Mouse (Mus musculus): ENCODE measurements around the gene U2af1. TPM values are rescaled to one million over a fixed set of nuclear protein-coding genes. Genes with fewer than 3 reads are reported as not detected.

Gene U2af1
- polyA plus RNA-seq, 1 experiment: 45.9 TPM

- no peak for DNase-seq (ENCODE audit: low read depth)
Measured at GRCm38 (mm10) chr17:31662855-31663254, 4.2 kb upstream of the U2af1 start.

DNA sequence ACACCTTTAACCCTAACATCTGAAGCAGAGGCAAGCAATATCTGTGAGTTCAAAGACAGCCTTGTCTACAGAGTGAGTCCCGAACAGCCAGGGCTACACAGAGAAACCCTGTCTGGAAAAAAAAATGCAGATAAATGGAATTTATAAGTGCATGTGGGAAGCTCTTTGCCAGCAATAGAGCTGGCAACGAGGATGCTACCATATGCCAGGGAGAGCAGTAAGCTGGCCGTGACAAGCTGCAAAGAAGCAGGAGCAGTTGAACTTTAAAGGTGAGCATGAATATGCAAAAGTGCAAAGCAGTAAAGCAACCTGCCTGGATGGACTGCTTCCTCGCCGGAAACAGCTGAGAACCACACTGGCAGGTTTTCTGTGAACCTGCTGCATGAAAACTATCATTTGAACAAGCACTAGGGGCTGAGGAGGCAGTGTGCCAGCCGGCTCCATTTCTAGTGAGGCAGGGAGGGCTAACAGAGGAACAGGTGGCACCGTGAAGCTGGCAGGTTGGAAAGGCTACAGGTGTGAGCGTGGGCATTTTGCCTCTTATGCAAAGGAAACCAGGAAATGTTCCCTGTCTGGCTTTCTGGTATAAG, 2.1 kb upstream of the U2af1 start:
- DNase-seq (ENCODE audit: low read depth): no peak

DNA sequence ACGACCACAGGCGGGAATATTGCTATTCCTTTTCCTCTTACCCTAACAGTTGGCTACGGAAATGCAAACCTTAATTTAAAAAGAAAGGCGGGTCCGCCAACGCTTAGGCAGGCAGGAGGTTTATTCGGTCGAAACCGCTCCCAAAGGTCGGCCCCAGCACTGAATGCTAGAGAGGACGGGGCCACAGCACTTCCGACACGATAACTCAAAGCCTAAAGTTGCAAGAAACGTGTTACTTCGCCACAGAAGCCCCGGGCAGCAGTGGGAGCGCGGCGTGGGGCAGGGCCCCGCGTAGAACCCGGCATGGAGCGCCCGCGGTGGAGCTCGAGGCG, 590 bp downstream of the U2af1 start:
- no peak for DNase-seq (ENCODE audit: low read depth)

DNA sequence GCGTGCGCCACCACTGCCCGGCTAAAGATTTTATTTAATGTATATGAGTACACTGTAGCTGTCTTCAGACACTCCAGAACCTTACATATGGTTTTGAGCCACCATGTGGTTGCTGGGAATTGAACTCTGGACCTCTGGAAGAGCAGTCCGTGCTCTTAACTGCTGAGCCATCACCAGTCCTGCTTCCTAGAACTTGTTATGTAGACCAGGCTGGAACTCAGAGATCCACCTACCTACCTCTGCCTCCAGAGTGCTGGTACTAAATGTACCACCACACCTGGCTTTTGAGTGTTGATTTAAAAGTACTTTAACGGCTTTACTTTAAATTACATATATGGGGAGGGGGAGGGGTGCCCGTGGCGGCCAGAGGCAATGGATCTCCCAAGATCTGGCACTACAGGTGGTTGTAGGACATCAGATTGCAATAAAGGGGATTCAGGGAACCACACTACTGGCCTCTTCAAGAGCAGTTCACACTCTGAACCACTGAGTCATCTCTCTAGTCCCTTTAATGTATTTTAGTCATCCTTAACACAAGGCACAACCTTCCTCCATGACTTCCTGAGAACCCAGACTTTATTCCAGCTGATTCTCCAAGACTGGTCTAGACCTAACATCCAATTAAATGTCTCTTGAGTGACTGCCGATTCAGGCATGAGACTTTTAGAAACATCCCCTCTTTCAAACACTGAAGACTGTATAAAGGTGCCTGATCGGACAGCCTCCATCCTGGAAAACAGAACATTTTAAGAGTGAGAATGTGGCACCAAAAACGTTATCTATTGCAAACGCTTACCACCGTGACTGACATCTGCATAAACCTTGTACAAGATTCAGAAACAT, 1.3 kb downstream of the U2af1 start:
- DNase-seq (ENCODE audit: low read depth): no peak

DNA sequence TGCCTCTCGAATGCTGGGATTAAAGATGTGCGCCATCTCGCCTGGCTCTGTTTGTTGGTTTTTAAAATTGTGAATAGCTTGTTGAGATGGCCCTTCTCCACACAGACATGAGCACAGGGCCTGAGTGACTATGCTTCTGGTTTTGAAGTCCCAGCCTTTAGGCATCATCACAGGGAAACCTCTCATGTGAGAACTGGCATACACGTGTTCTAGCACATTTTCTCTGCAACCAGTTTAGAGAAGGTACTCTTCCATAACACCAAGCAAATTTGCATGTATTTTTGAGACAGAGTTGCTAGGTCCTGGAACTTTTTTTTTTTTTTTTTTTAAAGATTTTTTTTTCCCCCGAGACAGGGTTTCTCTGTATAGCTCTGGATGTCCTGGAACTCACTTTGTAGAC, 2.0 kb downstream of the U2af1 start:
- no peak for DNase-seq (ENCODE audit: low read depth)

GRCm38 (mm10) chr17:31655366-31655765, 3.3 kb downstream of the U2af1 start:
- DNase-seq (ENCODE audit: low read depth): no peak

GRCm38 (mm10) chr17:31653277-31653676, 5.4 kb downstream of the U2af1 start:
- DNase-seq (ENCODE audit: low read depth): no peak

GRCm38 (mm10) chr17:31652152-31652551, 6.5 kb downstream of the U2af1 start:
- DNase-seq (ENCODE audit: low read depth): no peak

DNA sequence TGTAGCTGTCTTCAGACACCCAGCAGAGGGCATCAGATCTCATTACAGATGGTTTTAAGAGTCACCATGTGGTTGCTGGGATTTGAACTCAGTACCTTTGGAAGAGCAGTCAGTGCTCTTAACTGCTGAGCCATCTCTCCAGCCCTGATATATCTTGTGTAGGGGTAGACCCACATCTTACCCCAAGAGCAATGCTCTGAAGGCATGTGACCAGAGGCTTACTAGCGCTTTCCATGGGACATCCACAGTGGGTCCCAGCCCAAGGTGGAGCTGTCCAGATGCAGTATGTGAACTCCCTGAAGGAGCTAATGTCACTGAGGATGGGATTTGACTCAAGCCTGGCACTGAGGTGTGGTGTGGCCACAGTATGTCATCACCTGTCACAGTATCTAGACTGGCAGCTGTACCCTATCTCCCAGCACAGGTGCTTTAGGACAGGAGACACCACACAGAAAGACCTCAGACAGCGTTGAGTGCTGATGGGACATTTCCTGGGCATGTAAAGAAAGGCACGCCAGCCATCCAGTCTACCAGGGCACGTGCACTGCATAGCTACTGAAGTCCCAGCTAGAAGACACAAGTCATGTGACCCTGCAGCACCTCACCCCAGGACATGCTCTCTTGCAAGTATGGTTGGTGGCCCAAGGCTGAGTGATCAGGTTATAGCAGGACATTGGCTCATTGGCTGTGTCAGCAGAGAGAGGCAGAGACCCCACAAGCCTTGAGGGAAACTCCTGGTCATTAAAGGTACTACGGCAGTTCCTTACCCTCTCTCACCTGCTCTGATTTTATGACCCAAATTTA, 12.3 kb downstream of the U2af1 start:
- no peak for DNase-seq (ENCODE audit: low read depth)

- DNase-seq (ENCODE audit: low read depth): no peak
Measured at GRCm38 (mm10) chr17:31642913-31643312, 15.8 kb downstream of the U2af1 start.

DNA sequence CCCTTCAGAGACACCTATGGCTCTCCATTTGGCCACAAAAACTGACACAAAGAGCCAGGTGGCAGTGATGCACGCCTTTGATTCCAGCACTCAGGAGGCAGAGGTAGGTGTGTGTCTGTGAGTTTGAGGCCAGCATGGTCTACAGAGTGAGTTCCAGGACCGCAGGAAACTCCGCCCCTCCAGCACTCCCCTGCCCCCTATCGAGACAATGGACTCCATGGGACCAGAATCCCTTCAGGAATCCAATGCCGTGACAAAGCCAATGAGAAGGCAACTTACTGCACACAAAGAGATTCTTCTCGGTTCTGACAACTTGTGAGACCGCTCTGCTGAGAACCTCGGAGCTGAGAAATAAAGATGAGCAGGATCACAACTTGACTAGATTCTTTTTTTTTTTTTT, 16.4 kb downstream of the U2af1 start:
- no peak for DNase-seq (ENCODE audit: low read depth)

DNA sequence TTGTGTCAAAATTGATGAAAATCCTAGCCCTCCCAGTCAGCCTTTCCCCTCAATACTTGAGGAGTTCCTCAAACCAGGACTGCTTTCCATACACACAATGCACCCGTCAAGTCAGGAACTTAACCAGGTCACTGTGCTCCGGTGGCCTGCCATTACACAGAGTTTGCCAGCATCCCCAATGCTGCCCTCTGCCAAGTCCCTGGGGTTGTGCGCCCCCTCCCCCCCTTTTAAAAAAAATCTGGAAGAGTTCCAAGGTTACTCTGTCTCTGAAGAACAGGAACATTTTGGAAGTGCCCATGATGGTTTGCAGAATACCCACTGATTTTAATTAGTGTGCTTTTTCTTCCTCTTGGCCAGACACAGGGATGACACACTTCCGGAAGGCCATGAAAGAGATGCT, 19.0 kb downstream of the U2af1 start:
- DNase-seq (ENCODE audit: low read depth): no peak

GRCm38 (mm10) chr17:31637866-31638570, 20.7 kb downstream of the U2af1 start:
- no peak for DNase-seq (ENCODE audit: low read depth)

DNA sequence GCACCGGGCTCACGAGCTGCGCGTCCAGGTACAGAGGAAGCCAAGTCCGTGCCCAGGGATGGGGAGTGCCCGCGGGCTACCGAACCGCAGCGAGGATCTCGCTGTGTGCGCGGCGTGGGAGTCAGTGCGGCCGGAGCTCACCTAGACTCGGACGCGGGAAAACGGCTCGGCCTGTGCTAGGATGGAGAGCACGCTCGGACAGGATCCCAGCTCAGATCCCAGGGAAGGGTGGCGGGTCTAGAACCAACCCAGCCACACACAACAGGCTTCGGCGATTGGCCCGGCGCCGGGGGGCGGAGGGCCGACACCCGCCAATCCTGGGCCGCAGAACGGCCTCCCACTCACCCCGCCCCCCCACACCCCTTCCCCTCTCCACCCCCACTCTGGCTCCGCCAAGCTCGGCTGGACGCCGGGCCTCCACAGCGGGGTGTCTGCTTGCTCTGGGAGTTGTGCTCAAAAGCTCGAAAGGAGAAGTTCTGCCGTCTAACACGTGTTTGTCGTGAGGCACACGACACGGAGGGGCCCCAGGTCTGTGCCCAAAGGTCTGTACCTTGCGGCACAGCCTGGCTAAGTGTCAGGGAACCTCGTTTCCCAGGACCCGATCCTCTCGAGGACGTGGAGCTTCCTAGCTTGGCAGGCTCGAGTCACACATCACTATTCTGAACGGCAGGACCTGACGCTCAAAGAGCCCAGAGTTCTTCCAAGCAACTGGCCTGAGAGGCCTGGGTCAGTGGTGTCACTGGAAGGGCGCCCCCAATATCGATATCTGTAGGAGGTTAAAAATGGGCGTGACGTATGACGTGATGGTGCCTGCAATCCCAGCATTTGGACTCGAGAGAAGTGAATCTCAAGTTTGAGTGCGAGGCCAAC, 21.5 kb downstream of the U2af1 start, which contains the start of gene Cbs:
TSS of gene Cbs (minus strand) at position 297 of the 870 bp plus-strand sequence.
- no peak for DNase-seq (ENCODE audit: low read depth)

DNA sequence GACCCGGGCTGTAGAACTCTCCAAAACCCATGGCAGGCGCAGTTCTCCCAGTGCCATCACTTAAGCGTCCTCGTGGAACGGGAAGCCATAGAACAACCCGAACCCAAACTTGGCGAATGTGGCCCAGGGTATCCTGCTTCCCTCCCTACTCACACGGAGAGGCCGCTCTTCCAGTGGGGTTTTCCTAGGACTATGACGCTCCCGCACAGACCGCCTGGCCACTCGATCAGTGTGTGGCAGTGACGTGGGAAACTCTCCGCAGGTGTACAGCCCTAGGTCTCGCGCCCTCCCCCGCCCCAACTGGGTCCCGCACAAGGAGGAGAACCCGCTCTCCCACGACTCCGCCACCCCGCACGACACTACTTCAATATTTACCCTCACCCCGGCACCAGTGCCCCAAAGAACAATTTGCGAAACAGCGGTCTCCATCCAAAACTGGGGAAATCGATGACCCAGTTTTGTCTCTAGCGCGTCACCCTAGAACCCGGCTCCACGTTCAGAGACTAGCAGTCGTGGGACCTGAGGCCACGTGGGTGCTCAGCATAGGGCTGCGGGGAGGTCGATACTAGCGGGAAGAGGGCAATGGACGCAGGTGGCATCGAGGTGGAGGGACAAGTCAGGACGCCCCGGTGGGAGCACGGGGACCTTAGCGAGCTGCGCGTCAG, 22.3 kb downstream of the U2af1 start:
- DNase-seq (ENCODE audit: low read depth): no peak

DNA sequence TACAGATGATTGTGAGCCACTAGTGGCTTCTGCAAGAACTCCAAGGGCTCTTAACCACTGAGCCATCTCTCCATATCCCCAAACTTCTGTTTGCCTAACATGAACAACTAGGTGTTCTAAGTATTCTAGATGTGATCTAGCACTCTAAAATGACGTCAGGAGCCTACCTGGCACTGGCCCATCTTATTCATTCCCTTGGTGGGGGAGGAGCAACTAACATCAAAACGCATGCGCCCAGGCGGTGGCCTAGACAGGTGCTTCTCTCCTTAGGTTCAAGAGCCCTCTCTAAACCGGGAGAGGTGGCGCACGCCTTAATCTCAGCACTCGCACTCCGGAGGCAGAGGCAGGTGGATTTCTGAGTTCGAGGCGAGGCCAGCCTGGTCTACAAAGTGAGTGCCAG, 22.9 kb downstream of the U2af1 start:
- DNase-seq (ENCODE audit: low read depth): no peak

DNA sequence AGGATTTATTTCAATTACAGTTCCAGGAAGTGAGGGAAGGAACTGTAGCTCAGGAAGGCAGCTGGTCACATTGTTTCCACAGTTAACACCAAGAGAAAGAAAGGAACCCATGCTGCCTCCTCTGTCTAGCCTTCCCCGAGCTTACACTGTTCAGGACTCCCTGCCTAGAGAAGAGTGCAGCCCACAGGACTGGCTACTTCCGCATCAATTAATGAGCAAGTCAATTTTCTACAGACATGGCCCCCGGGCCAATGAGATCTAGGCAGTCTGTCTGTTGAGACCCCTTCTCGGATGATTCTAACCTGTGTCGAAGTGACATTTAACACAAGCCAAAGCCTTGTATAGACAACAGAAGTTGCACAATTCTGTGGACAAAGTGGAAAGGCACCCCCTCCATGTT, 23.8 kb downstream of the U2af1 start:
- DNase-seq (ENCODE audit: low read depth): no peak

DNA sequence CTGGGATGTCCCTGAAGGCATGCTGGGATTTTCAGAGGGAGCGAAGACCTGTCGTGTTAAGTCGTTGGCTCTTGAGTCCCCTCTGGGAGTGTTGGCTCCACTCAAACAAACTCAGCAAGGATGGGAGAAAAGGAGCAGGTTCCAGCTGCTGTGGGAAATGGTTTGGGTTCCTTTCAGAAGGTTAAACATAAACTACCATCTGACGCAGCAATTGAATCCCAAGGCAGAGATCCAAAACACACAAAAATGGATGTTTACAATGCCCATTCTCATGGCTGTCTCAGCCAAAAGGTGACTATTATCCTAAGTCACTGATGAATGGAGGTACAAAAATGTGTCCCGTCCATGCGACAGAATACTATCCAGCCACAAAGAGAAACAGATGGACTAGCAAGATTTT, 25.7 kb downstream of the U2af1 start:
- DNase-seq (ENCODE audit: low read depth): no peak

DNA sequence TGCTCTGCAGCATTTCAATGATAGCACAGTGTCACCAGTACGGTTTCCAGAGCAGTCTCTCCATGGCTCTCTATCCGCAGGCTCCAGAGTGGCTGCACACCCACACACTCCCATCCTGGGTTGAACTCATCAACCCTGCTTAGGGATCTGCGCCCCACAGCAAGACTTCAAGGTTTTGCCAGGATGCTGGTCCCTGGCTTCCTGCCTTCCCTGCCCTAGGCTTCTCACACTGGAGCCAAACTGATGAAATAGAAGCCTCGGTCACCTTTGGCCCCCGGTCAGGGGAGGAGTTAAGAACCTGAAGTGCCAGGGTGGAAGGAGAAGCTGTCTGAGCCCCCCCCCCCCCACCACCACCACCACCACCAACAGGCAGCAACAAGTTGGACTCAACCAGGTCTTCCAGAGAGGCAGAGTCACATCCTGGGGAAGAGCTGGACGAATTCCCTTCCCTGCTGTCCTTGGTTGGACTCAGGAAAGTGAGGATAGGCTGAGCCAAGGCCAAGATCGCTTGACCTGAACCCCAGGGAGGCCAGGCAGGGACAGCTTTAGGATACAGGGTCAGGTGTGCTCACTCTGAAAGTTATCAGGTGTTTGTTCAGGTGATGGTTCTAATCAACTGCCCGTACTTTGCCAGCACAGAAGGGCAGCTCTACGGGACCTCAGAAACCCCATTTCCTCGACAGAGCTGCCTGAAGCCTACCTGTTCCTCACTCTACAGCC, 27.5 kb downstream of the U2af1 start:
- DNase-seq (ENCODE audit: low read depth): no peak

GRCm38 (mm10) chr17:31627961-31628360, 30.7 kb downstream of the U2af1 start:
- DNase-seq (ENCODE audit: low read depth): no peak
